In genomic region chr13:6837075-6837422, GRCm38 (mm10) we compare ENCODE assay signal across 9 mouse cellular contexts.
DNase-seq lines count a peak whose midpoint lies in the region; ATAC-seq and TF ChIP-seq lines count a peak whose summit lies in the region.
"Had no signal": no experiment of that assay in that cellular context is flagged by ENCODE, and none has a peak within 500 bp of the region (broad histone marks: within the 10 kb centered on the region; RNA-seq: fewer than 3 reads in every experiment).

No protein-coding gene starts in this region.

- no peak overlapping the region for H3K4me2 ChIP-seq in hindbrain, embryonic 11.5 days (replicated peaks; ENCODE audit: low read depth, low read length)
- H3K4me2 ChIP-seq in neural tube, embryonic 11.5 days (ENCODE audit: low read depth) = no peak overlapping the region
- H3K4me2 ChIP-seq: lung, embryonic 14.5 days had no signal

- H3K4me3 ChIP-seq in hindbrain, embryonic 11.5 days (ENCODE audit: low read depth, low read length) = no peak overlapping the region
- no peak overlapping the region for H3K4me3 ChIP-seq in hindbrain, embryonic 10.5 days
- no peak overlapping the region for H3K4me3 ChIP-seq in neural tube, embryonic 11.5 days (ENCODE audit: low read depth, low read length)
- H3K4me3 ChIP-seq in left cerebral cortex, adult 2 months = no peak overlapping the region

- no peaks in the 10 kb centered on the region for H3K36me3 ChIP-seq in hindbrain, embryonic 11.5 days (ENCODE audit: control insufficient read depth, insufficient read depth, low read length)
- H3K36me3 ChIP-seq in hindbrain, embryonic 10.5 days = no peaks in the 10 kb centered on the region
- H3K36me3 ChIP-seq in neural tube, embryonic 11.5 days (ENCODE audit: control insufficient read depth, insufficient read depth, low read length) = no peaks in the 10 kb centered on the region

- H3K27me3 ChIP-seq in hindbrain, embryonic 11.5 days (ENCODE audit: control insufficient read depth, insufficient read depth, low read length) = no peaks in the 10 kb centered on the region
- H3K27me3 ChIP-seq in hindbrain, embryonic 10.5 days (ENCODE audit: insufficient read depth, poor library complexity, severe bottlenecking) = no peaks in the 10 kb centered on the region
- no peaks in the 10 kb centered on the region for H3K27me3 ChIP-seq in neural tube, embryonic 11.5 days (ENCODE audit: control insufficient read depth, insufficient read depth, low read length)

- intact Hi-C loops in left cerebral cortex, adult 2 months (cut with DNase I) = loop anchor here (5.0 kb wide), 1 partner anchor 1340 kb away; no protein-coding TSS in a partner anchor

- no peaks in the 10 kb centered on the region for H3K9me3 ChIP-seq in hindbrain, embryonic 11.5 days (ENCODE audit: control insufficient read depth, low read length)
- no peaks in the 10 kb centered on the region for H3K9me3 ChIP-seq in hindbrain, embryonic 10.5 days
- no peaks in the 10 kb centered on the region for H3K9me3 ChIP-seq in neural tube, embryonic 11.5 days (ENCODE audit: control insufficient read depth, low read length)

- 67% methylated on average over 1 of the region's 1 CpGs for WGBS in hindbrain, embryonic 11.5 days
- WGBS in hindbrain, embryonic 10.5 days = 83% methylated on average over 1 of the region's 1 CpGs
- WGBS in neural tube, embryonic 11.5 days = 69% methylated on average over 1 of the region's 1 CpGs

- ATAC-seq in hindbrain, embryonic 11.5 days (ENCODE audit: low FRiP score) = peak; percentile 59; the same call in 1 of the 2 replicates
- 0 out of 2 replicates have a peak, but pooled peaks have one; percentile 16 for ATAC-seq in neural tube, embryonic 11.5 days (ENCODE audit: insufficient read depth, low FRiP score, low TSS enrichment)
- ATAC-seq in megakaryocyte progenitor cell, adult 5-6 weeks (replicated peaks; ENCODE audit: poor library complexity) = 0 out of 2 replicates have a peak, but pooled peaks have one; percentile 10

- no peak overlapping the region for H3K27ac ChIP-seq in hindbrain, embryonic 11.5 days (ENCODE audit: low read depth, low read length)
- no peak overlapping the region for H3K27ac ChIP-seq in hindbrain, embryonic 10.5 days
- no peak overlapping the region for H3K27ac ChIP-seq in neural tube, embryonic 11.5 days (ENCODE audit: low read depth, low read length)
- no peak overlapping the region for H3K27ac ChIP-seq in left cerebral cortex, adult 2 months

- DNase-seq in hindbrain, embryonic 11.5 days (ENCODE audit: low spot score) = no peak
- DNase-seq in hindbrain, embryonic 10.5 days (ENCODE audit: low spot score) = no peak
- no peak for DNase-seq in neural tube, embryonic 11.5 days (ENCODE audit: low spot score)
- DNase-seq in neural tube, embryonic 10.5 days (ENCODE audit: extremely low spot score, low spot score) = no peak
- DNase-seq in adrenal gland, postnatal 36 days = no peak
- DNase-seq in left cerebral cortex, adult 2 months (ENCODE audit: extremely low spot score in 1 of 2, low spot score in 2 of 2) = no peak
- no peak for DNase-seq in cerebellum, adult 18-20 months

- H3K9ac ChIP-seq in hindbrain, embryonic 11.5 days (ENCODE audit: low read depth, low read length) = no peak overlapping the region
- H3K9ac ChIP-seq in neural tube, embryonic 11.5 days (ENCODE audit: low read length) = no peak overlapping the region
- H3K9ac ChIP-seq: lung, embryonic 14.5 days had no signal

- no peak for TF ChIP-seq CTCF in left cerebral cortex, adult 2 months (IDR thresholded peaks at IDR 0.05)

- H3K4me1 ChIP-seq in hindbrain, embryonic 11.5 days (replicated peaks; ENCODE audit: control insufficient read depth, insufficient read depth, low read length) = no peaks in the 10 kb centered on the region
- H3K4me1 ChIP-seq in hindbrain, embryonic 10.5 days (replicated peaks) = no peaks in the 10 kb centered on the region
- H3K4me1 ChIP-seq in neural tube, embryonic 11.5 days (ENCODE audit: control insufficient read depth, insufficient read depth, low read length) = no peaks in the 10 kb centered on the region
